Mouse (Mus musculus) forebrain, embryonic 15.5 days (tissue): ENCODE results near the gene Gm28269. TPM values are rescaled to one million over a fixed set of nuclear protein-coding genes. Genes with fewer than 3 reads are reported as not detected.

Experiments used
- ATAC-seq: fragments of 200-750 bp; cut with Nextera tagmentation; replicated peaks from 2 replicates; pipeline ENCODE4 v1.8.0; 2017; ENCODE audit warnings: mild to moderate bottlenecking, moderate TSS enrichment, moderate library complexity
- H3K27ac ChIP-seq: fragments of 300-500 bp; sonication (generic); replicated peaks from 2 replicates; pipeline ENCODE4 v1.5.1; 2015; ENCODE audit warnings: mild to moderate bottlenecking, inconsistent platforms
- H3K27me3 ChIP-seq: fragments of 300-500 bp; sonication (generic); 2 replicates; pipeline ENCODE4 v1.6.1; 2015; ENCODE audit warnings: inconsistent platforms
- H3K36me3 ChIP-seq: fragments of 300-500 bp; sonication (generic); 2 replicates; pipeline ENCODE4 v1.6.1; 2015; ENCODE audit warnings: mild to moderate bottlenecking, inconsistent platforms
- H3K4me1 ChIP-seq: fragments of 300-500 bp; sonication (generic); 2 replicates; pipeline ENCODE4 v1.6.1; 2015; ENCODE audit warnings: inconsistent platforms
- H3K4me2 ChIP-seq: fragments of 300-500 bp; sonication (generic); replicated peaks from 2 replicates; pipeline ENCODE4 v1.6.1; 2015; ENCODE audit warnings: mild to moderate bottlenecking, inconsistent platforms
- H3K4me3 ChIP-seq: fragments of 300-500 bp; sonication (generic); 2 replicates; pipeline ENCODE4 v1.5.1; 2015; ENCODE audit warnings: mild to moderate bottlenecking, inconsistent platforms
- H3K9ac ChIP-seq: fragments of 300-500 bp; sonication (generic); replicated peaks from 2 replicates; pipeline ENCODE4 v1.6.1; 2015; ENCODE audit warnings: mild to moderate bottlenecking, inconsistent platforms
- H3K9me3 ChIP-seq: fragments of 300-500 bp; sonication (generic); 2 replicates; pipeline ENCODE4 v1.6.1; 2016; ENCODE audit warnings: inconsistent platforms
- WGBS: fragments of 180-500 bp; shearing (Covaris S2); methylation state at CpG from one replicate; pipeline ENCODE4 v1.1.7; 2015; ENCODE audit warnings: mixed read lengths; 5-methylcytosine and 5-hydroxymethylcytosine counted together
- polyA plus RNA-seq: library from polyadenylated mRNA; unstranded; fragments of >200 nt; fragmentation: Nextera tagmentation; extraction: Ambion mirVana; gene quantifications from 2 replicates; pipeline ENCODE4 v1.2.1, GENCODE M21; 2015

Gm28269 gene
- polyA plus RNA-seq, result not detected in 2 replicates

GRCm38 (mm10) chrX:21744997-21745396 lies at the start of gene Gm28269:
Gene Gm28269 (minus strand): TSS chrX:21745097.
- ATAC-seq, result no peak
- Histone ChIP-seq H3K9ac (no peak within 1 kb of the TSS), H3K36me3 (no peaks in the 10 kb centered on the region), H3K9me3 (no peaks in the 10 kb centered on the region), H3K4me2 (no peak within 1 kb of the TSS), H3K4me3 (no peak within 1 kb of the TSS), H3K4me1 (no peaks in the 10 kb centered on the region), H3K27me3 (no peaks in the 10 kb centered on the region), H3K27ac (no peak within 1 kb of the TSS)

- H3K4me2 ChIP-seq, result no peak overlapping the region
- no peak overlapping the region for H3K9ac ChIP-seq
- no peak for ATAC-seq
- no peak overlapping the region for H3K4me3 ChIP-seq
- WGBS, result 99% methylated on average over 2 of the region's 2 CpGs
- H3K9me3 ChIP-seq, result no peaks in the 10 kb centered on the region
- H3K27ac ChIP-seq, result no peak overlapping the region
- H3K4me1 ChIP-seq, result no peaks in the 10 kb centered on the region
- no peaks in the 10 kb centered on the region for H3K36me3 ChIP-seq
- H3K27me3 ChIP-seq, result no peaks in the 10 kb centered on the region
Measured at GRCm38 (mm10) chrX:21716885-21717284, 28.0 kb downstream of the Gm28269 start.

- no peak overlapping the region for H3K9ac ChIP-seq
- no peaks in the 10 kb centered on the region for H3K4me1 ChIP-seq
- H3K9me3 ChIP-seq, result no peaks in the 10 kb centered on the region
- no peaks in the 10 kb centered on the region for H3K36me3 ChIP-seq
- H3K4me3 ChIP-seq, result no peak overlapping the region
- H3K27ac ChIP-seq, result no peak overlapping the region
- no peak for ATAC-seq
- no peak overlapping the region for H3K4me2 ChIP-seq
- 61% methylated on average over 5 of the region's 5 CpGs for WGBS
- H3K27me3 ChIP-seq, result no peaks in the 10 kb centered on the region
Measured at GRCm38 (mm10) chrX:21715293-21715692, 29.6 kb downstream of the Gm28269 start.

- Histone ChIP-seq H3K27ac (no peak within 1 kb of the TSS), H3K4me2 (no peak within 1 kb of the TSS), H3K9ac (no peak within 1 kb of the TSS), H3K4me1 (no peaks in the 10 kb centered on the region), H3K4me3 (no peak within 1 kb of the TSS), H3K36me3 (no peaks in the 10 kb centered on the region), H3K9me3 (no peaks in the 10 kb centered on the region), H3K27me3 (no peaks in the 10 kb centered on the region)
- 67% methylated on average over 7 of the region's 7 CpGs for WGBS
- ATAC-seq, result no peak
Measured at GRCm38 (mm10) chrX:21714829-21715228, 30.1 kb downstream of the Gm28269 start, which contains the start of gene Slc6a14. Gene Slc6a14 (plus strand): TSS chrX:21714896.

GRCm38 (mm10) chrX:21704470-21704869 lies 40.4 kb downstream of the Gm28269 start:
- H3K27ac ChIP-seq, result no peak overlapping the region
- no peak for ATAC-seq
- H3K4me3 ChIP-seq, result no peak overlapping the region
- no peaks in the 10 kb centered on the region for H3K27me3 ChIP-seq
- no peaks in the 10 kb centered on the region for H3K36me3 ChIP-seq
- WGBS, result 62% methylated on average over 1 of the region's 1 CpGs
- no peaks in the 10 kb centered on the region for H3K4me1 ChIP-seq
- H3K4me2 ChIP-seq, result no peak overlapping the region
- no peak overlapping the region for H3K9ac ChIP-seq
- no peaks in the 10 kb centered on the region for H3K9me3 ChIP-seq

GRCm38 (mm10) chrX:21701646-21702045 lies 43.3 kb downstream of the Gm28269 start:
- 84% methylated on average over 4 of the region's 4 CpGs for WGBS
- H3K9me3 ChIP-seq, result no peaks in the 10 kb centered on the region
- H3K4me2 ChIP-seq, result no peak overlapping the region
- no peaks in the 10 kb centered on the region for H3K4me1 ChIP-seq
- no peak overlapping the region for H3K9ac ChIP-seq
- no peak overlapping the region for H3K4me3 ChIP-seq
- no peaks in the 10 kb centered on the region for H3K27me3 ChIP-seq
- H3K36me3 ChIP-seq, result no peaks in the 10 kb centered on the region
- H3K27ac ChIP-seq, result no peak overlapping the region
- no peak for ATAC-seq

- WGBS, result 96% methylated on average over 3 of the region's 3 CpGs
- H3K27ac ChIP-seq, result no peak overlapping the region
- no peaks in the 10 kb centered on the region for H3K9me3 ChIP-seq
- no peak overlapping the region for H3K9ac ChIP-seq
- no peaks in the 10 kb centered on the region for H3K4me1 ChIP-seq
- no peak for ATAC-seq
- no peaks in the 10 kb centered on the region for H3K36me3 ChIP-seq
- no peaks in the 10 kb centered on the region for H3K27me3 ChIP-seq
- no peak overlapping the region for H3K4me3 ChIP-seq
- no peak overlapping the region for H3K4me2 ChIP-seq
Measured at GRCm38 (mm10) chrX:21695687-21696086, 49.2 kb downstream of the Gm28269 start.

- no peak overlapping the region for H3K9ac ChIP-seq
- WGBS, result 63% methylated on average over 6 of the region's 6 CpGs
Measured at GRCm38 (mm10) chrX:21695220-21695619, 49.7 kb downstream of the Gm28269 start.

More at GRCm38 (mm10) chrX:21695220-21695619, 49.7 kb downstream of the Gm28269 start:
- H3K4me1 ChIP-seq, result no peaks in the 10 kb centered on the region
- no peak for ATAC-seq
- no peaks in the 10 kb centered on the region for H3K9me3 ChIP-seq
- H3K27ac ChIP-seq, result no peak overlapping the region
- H3K27me3 ChIP-seq, result no peaks in the 10 kb centered on the region
- no peak overlapping the region for H3K4me3 ChIP-seq
- no peak overlapping the region for H3K4me2 ChIP-seq
- H3K36me3 ChIP-seq, result no peaks in the 10 kb centered on the region

Other genes with a start within 250 kb of the Gm28269 start
- not detected in 2 replicates for gene Slc6a14, start 30.2 kb downstream of the Gm28269 start, polyA plus RNA-seq